Mouse (Mus musculus) C2C12 (cell line): ENCODE measurements around the gene Resf1. TPM values are rescaled to one million over a fixed set of nuclear protein-coding genes. Genes with fewer than 3 reads are reported as not detected.
A peak's percentile ranks its signal among the peaks of the same experiment; 100 is the strongest.
"Not testable (repeated sequence)": the region's sequence is repeated elsewhere in the genome, so short reads cannot be mapped to it uniquely, and the experiment has no call there.

Experiments
- H3K27me3 ChIP-seq: one replicate; pipeline ENCODE4 v1.6.1; 2011; ENCODE audit not compliant: control insufficient read depth, insufficient read depth, insufficient read length
- H3K36me3 ChIP-seq: one replicate; pipeline ENCODE4 v1.6.1; 2011; ENCODE audit not compliant: control insufficient read depth, insufficient read depth
- H3K4me3 ChIP-seq: one replicate; pipeline ENCODE4 v1.5.1; 2011; ENCODE audit warnings: mild to moderate bottlenecking, control low read depth; ENCODE audit not compliant: poor library complexity, insufficient read depth, severe bottlenecking
- H3K79me2 ChIP-seq: one replicate; pipeline ENCODE4 v1.6.1; 2011; ENCODE audit not compliant: control insufficient read depth, insufficient read depth
- H3K79me3 ChIP-seq: one replicate; pipeline ENCODE4 v1.6.1; 2011; ENCODE audit warnings: low read depth, control low read depth
- H3ac ChIP-seq: one replicate; pipeline ENCODE3; 2011; ENCODE audit warnings: low read depth; ENCODE audit not compliant: control insufficient read depth, insufficient read length
- CEBPB ChIP-seq: IDR thresholded peaks from one replicate; pipeline ENCODE4 v1.6.1; 2011; ENCODE audit warnings: low read depth, mild to moderate bottlenecking, control low read depth, moderate library complexity
- CTCF ChIP-seq: IDR thresholded peaks from one replicate; pipeline ENCODE4 v1.5.1; 2011; ENCODE audit not compliant: control insufficient read depth, insufficient read depth, insufficient read length
- FOSL1 ChIP-seq: IDR thresholded peaks from one replicate; pipeline ENCODE4 v1.8.0; 2011; ENCODE audit warnings: mild to moderate bottlenecking, low read length; ENCODE audit not compliant: poor library complexity, insufficient read depth, severe bottlenecking
- MAX ChIP-seq: IDR thresholded peaks from one replicate; pipeline ENCODE4 v1.6.1; 2011; ENCODE audit warnings: mild to moderate bottlenecking, control low read depth
- MYOD1 ChIP-seq: IDR thresholded peaks from one replicate; pipeline ENCODE4 v1.6.1; 2011; ENCODE audit warnings: low read depth; ENCODE audit not compliant: control insufficient read depth, insufficient read length
- MYOG ChIP-seq: IDR thresholded peaks from one replicate; pipeline ENCODE4 v1.6.1; 2011; ENCODE audit not compliant: control insufficient read depth, insufficient read length; ENCODE audit errors: extremely low read depth
- USF1 ChIP-seq: IDR thresholded peaks from one replicate; pipeline ENCODE4 v1.6.1; 2011; ENCODE audit warnings: low read depth, mild to moderate bottlenecking, control low read depth, moderate library complexity
- polyA plus RNA-seq: library from polyadenylated mRNA; unstranded; fragments of >200 nt; fragmentation: generic; extraction: Trizol; gene quantifications from one replicate; pipeline ENCODE4 v1.2.1, GENCODE M21; 2012; ENCODE audit warnings: missing spikeins

The Resf1 gene
- polyA plus RNA-seq, 1 experiment: 4.3 TPM

DNA sequence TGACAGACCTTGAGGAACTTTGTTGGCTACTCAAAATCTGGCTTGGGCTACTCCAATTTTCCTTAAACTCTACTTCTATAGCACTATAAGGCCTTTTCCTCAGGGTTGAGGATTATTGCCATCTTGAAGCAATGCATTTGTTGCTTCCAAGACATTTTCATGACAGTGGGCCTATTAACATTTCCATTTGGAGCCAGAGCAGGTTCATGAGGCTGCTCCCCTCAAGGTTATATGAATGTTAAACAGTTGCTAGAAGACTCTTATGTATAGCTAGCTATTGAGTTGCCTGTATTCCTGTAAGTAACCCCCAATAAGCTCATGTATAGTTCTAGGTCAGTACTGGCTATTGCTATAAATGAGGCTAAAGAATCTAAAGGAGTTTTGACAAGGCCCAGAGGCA, 28.8 kb downstream of the Resf1 start:
- Histone ChIP-seq H3ac (no peak overlapping the region), H3K79me3 (no peaks in the 10 kb centered on the region), H3K4me3 (no peak overlapping the region), H3K36me3 (peaks cover 51% of the 10 kb centered on the region), H3K79me2 (peaks cover 5% of the 10 kb centered on the region), H3K27me3 (no peaks in the 10 kb centered on the region)
- no peak for TF ChIP-seq USF1

DNA sequence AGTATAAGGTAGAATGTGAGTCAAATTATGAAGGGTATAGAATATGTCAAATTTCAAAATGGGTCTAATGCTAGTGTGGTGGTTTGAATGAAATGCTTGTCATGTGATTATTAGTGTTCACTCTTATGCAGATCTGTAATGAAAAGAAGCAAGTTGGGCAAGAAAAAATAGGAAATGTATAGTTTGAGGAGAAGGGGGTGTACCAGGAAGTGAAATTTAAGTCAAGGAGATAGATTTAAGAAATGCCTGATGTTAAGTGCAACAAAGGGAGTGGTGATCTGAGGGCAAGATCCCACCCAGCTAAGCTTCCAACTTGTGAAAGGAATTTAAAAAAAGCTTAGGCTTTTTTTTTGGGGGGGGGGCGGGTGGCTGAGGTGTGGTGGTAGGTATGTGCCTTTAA, 29.4 kb downstream of the Resf1 start:
- TF ChIP-seq MAX: no peak
- TF ChIP-seq MYOG: no peak
- TF ChIP-seq USF1: no peak
- no peak for TF ChIP-seq FOSL1
- TF ChIP-seq CEBPB: no peak
- no peak for TF ChIP-seq CTCF
- no peak for TF ChIP-seq MYOD1
- no peaks in the 10 kb centered on the region for H3K79me3 ChIP-seq
- no peak overlapping the region for H3ac ChIP-seq
- peaks cover 45% of the 10 kb centered on the region for H3K36me3 ChIP-seq
- H3K79me2 ChIP-seq: no peaks in the 10 kb centered on the region
- no peaks in the 10 kb centered on the region for H3K27me3 ChIP-seq
- H3K4me3 ChIP-seq: no peak overlapping the region

DNA sequence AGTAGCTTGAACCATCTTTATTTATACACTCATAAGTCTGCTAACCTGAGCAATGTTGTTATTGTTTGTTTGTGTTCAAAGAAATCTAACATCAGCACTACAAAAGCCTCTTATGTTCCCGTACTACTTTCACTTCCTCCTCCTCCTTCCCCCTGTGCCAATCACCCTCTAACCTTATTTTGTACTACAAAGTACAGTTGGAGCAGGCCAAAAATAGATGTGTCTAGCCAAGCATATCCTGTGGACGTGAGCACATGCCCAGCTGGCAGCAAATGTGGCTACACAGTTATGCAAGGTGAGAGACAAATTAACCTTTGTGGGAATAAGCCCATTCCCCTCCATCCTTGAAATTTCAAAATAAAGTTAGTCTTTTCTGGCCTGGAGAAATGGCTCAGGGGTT, 34.6 kb downstream of the Resf1 start:
- Histone ChIP-seq H3K79me3 (no peaks in the 10 kb centered on the region), H3ac (no peak overlapping the region), H3K27me3 (no peaks in the 10 kb centered on the region), H3K36me3 (peaks cover 4% of the 10 kb centered on the region), H3K79me2 (no peaks in the 10 kb centered on the region), H3K4me3 (no peak overlapping the region)
- TF ChIP-seq MYOG: no peak
- TF ChIP-seq MAX: no peak
- no peak for TF ChIP-seq FOSL1

DNA sequence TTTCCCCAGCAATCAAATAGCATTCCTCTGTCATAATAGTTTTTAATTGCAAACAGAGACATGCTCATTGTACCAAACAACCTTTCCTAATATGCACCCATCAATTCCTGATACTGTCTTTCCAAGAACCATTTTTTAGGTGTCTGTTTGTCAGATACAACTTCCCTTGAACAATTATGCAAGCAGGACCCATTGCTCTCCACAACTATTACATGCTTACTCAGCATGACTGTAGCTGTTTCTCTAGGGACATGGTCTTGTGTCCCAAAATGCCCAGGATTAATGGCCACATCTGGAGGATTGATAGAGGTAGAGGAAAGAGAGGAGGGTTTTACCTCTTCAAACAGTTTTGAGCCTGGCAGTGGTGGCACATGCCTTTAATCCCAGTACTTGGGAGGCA, 35.2 kb downstream of the Resf1 start:
- H3ac ChIP-seq: no peak overlapping the region
- no peaks in the 10 kb centered on the region for H3K79me3 ChIP-seq
- H3K79me2 ChIP-seq: no peaks in the 10 kb centered on the region
- H3K36me3 ChIP-seq: peaks cover 4% of the 10 kb centered on the region
- TF ChIP-seq MYOG (no peak), CTCF (no peak), MYOD1 (no peak), MAX (no peak), FOSL1 (no peak), USF1 (no peak), CEBPB (no peak)
- no peaks in the 10 kb centered on the region for H3K27me3 ChIP-seq
- no peak overlapping the region for H3K4me3 ChIP-seq

DNA sequence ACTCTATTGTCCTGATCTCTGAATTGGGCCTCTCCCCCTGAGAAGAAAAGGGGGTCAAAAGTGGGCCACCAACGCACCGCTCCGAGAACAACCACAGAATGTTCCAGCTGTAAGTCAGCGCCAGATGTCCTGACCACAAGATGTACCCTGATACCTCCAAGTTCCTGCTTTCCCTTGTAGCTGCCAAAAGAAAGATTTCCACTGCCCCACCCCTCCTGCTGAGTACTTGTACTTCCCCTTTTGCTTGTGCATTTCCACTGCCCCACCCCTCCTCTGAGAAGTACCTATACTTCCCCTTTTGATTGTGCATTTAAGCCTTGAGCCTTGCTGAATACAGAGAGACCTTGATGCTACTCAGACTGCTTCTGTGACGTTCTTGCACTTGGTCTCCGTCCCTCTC, 39.0 kb downstream of the Resf1 start:
- not testable (repeated sequence) for H3ac ChIP-seq, H3K27me3 ChIP-seq, H3K36me3 ChIP-seq, H3K79me3 ChIP-seq, H3K4me3 ChIP-seq, H3K79me2 ChIP-seq

DNA sequence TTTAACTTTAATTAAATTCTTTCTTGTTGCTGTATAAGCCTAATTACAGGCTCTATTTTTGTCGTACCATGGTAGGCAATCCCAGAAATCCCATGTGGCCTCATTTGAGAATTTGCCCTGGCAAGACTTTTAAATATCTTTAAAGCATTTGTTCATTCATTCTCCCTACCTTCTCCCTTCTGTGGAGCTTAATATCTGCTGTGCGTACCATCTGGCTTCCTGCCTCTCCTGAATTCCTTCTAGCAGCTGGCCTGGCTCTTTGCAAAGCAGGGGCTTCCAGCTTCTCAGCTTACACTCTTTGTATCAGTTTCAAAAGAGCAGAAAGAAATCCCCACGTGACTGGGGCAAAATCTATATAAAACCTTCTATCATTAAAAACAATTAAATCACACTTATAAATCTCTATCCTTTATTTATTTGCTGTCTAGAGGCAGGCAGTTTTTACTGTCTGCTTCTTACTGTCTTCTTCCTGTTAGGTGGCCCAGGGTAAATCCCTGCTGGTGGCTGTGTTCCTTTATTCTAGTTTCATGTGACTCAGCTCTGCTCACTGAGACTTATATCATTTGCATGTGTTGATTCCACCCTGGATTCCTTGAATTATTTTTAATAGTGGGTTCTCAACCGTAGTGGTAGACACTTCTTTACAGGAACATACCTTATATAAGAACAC, 45.7 kb downstream of the Resf1 start:
- Histone ChIP-seq H3K4me3 (no peak overlapping the region), H3K27me3 (no peaks in the 10 kb centered on the region), H3K79me3 (no peaks in the 10 kb centered on the region), H3ac (no peak overlapping the region), H3K36me3 (no peaks in the 10 kb centered on the region), H3K79me2 (no peaks in the 10 kb centered on the region)
- TF ChIP-seq CEBPB: no peak
- no peak for TF ChIP-seq FOSL1
- TF ChIP-seq CTCF: no peak
- TF ChIP-seq MYOD1: no peak
- TF ChIP-seq MAX: no peak
- TF ChIP-seq MYOG: no peak
- peak; percentile 82 for TF ChIP-seq USF1

DNA sequence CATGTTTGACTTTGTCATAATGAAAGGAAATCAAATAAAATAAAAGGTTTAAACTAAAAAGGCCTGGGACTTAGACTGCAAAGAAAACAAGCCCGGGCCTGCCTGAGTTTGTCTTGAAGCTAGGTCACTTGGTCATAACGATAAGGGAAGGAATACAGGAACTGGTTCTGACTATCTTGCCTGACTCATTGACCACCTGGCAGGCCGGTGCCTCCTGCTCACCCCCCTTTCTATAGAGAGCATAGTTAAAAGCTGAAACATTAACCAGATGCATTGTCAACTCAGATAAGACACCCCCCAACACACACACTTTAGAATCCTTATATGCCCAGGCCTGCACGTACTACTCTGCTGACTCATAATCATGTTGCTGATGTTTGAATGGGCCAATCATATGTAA, 46.6 kb downstream of the Resf1 start:
- H3ac ChIP-seq, H3K79me2 ChIP-seq, H3K36me3 ChIP-seq, H3K79me3 ChIP-seq, H3K4me3 ChIP-seq, H3K27me3 ChIP-seq: not testable (repeated sequence)
- peak; percentile 47 for TF ChIP-seq MYOD1
